Comparison of ENCODE assay signal across 13 mouse cellular contexts in the genomic region with DNA sequence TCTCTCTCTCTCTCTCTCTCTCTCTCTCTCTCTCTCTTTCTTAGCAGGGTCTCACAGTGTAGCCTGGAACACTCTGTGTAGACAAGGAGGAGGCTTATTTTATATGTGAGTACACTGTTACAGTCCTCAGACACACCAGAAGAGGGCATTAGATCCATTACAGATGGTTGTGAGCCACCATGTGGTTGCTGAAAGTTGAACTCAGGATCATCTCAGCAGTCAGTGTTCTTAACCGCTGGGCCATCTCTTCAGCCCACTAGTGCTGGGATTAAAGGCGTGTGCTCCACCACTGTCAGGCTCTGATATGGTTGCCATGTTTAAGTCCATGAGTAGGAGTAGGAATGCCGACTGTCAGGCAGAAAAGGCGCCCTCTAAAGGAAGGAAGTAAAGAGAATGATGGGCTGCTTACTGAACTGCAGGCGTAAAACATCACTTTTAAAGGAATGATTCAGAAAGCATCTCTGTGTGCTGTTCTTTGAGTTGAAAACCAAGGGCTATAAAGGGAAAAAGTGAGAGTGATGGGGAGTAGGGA.
"Had no signal": no experiment of that assay in that cellular context is flagged by ENCODE, and none has a peak within 500 bp of the region (broad histone marks: within the 10 kb centered on the region; RNA-seq: fewer than 3 reads in every experiment).

No protein-coding gene starts in this region.

- DNase-seq: kidney, adult 8-10 months; kidney, postnatal 25 days; left cerebral cortex, postnatal 4 days; lung, adult 18-20 months; lung, postnatal 10 days; lung, postnatal 4 days; thymus, adult 18-20 months; thymus, postnatal 14 days had no signal

- H3K27me3 ChIP-seq: limb, embryonic 13.5 days; liver, embryonic 12.5 days; megakaryocyte, embryonic 14.5 days; midbrain, embryonic 12.5 days had no signal

- H3K9ac ChIP-seq: limb, embryonic 13.5 days; liver, embryonic 12.5 days; midbrain, embryonic 12.5 days had no signal

- ATAC-seq: liver, embryonic 12.5 days; midbrain, embryonic 16.5 days had no signal

- H3K4me3 ChIP-seq: limb, embryonic 13.5 days; liver, embryonic 12.5 days; megakaryocyte, embryonic 14.5 days; midbrain, embryonic 12.5 days had no signal

- H3K9me3 ChIP-seq: limb, embryonic 13.5 days; liver, embryonic 12.5 days; megakaryocyte, embryonic 14.5 days; midbrain, embryonic 12.5 days had no signal

- H3K27ac ChIP-seq: limb, embryonic 13.5 days; liver, embryonic 12.5 days; midbrain, embryonic 12.5 days had no signal

- H3K36me3 ChIP-seq: limb, embryonic 13.5 days; liver, embryonic 12.5 days; midbrain, embryonic 12.5 days had no signal

- H3K4me2 ChIP-seq: limb, embryonic 13.5 days; liver, embryonic 12.5 days; midbrain, embryonic 12.5 days had no signal
